Mouse (Mus musculus) E14TG2a.4 (cell line): ENCODE data around the gene Sctr.

Experiments used
- CTCF ChIP-seq: conservative IDR thresholded peaks from 2 replicates; pipeline ENCODE4 v1.5.1; 2014; ENCODE audit warnings: low read length
- NANOG ChIP-seq: IDR thresholded peaks from 2 replicates; pipeline ENCODE4 v1.6.1; 2014; ENCODE audit warnings: borderline replicate concordance, low read length, mixed read lengths
- POU5F1 ChIP-seq: IDR thresholded peaks from 2 replicates; pipeline ENCODE4 v1.6.1; 2014; ENCODE audit warnings: low read length, borderline replicate concordance

GRCm38 (mm10) chr1:119959464-119959863 lies 47.2 kb upstream of the Sctr start:
- TF ChIP-seq CTCF (no peak), NANOG (no peak), POU5F1 (no peak)
